Mouse (Mus musculus) limb, embryonic 13.5 days (tissue): ENCODE results near the gene Slc39a9. TPM values are rescaled to one million over a fixed set of nuclear protein-coding genes. Genes with fewer than 3 reads are reported as not detected.

ENCODE experiments used
- ATAC-seq: fragments of 200-750 bp; cut with Nextera tagmentation; 2 replicates; pipeline ENCODE4 v1.8.0; 2017; ENCODE audit warnings: low read depth, moderate number of reproducible peaks, moderate TSS enrichment; ENCODE audit not compliant: low FRiP score
- H3K27ac ChIP-seq: fragments of 300-500 bp; sonication (generic); 2 replicates; pipeline ENCODE4 v1.5.1; 2015; ENCODE audit warnings: inconsistent platforms, mild to moderate bottlenecking, moderate library complexity
- H3K27me3 ChIP-seq: fragments of 300-500 bp; sonication (generic); 2 replicates; pipeline ENCODE4 v1.6.1; 2015; ENCODE audit warnings: mild to moderate bottlenecking, inconsistent platforms
- H3K36me3 ChIP-seq: fragments of 300-500 bp; sonication (generic); 2 replicates; pipeline ENCODE4 v1.6.1; 2015; ENCODE audit warnings: inconsistent platforms, mild to moderate bottlenecking, moderate library complexity
- H3K4me1 ChIP-seq: fragments of 300-500 bp; sonication (generic); 2 replicates; pipeline ENCODE4 v1.6.1; 2015; ENCODE audit warnings: inconsistent platforms
- H3K4me2 ChIP-seq: fragments of 300-500 bp; sonication (generic); replicated peaks from 2 replicates; pipeline ENCODE4 v1.6.1; 2015; ENCODE audit warnings: inconsistent platforms, mild to moderate bottlenecking, moderate library complexity
- H3K4me3 ChIP-seq: fragments of 300-500 bp; sonication (generic); 2 replicates; pipeline ENCODE4 v1.5.1; 2015; ENCODE audit warnings: moderate library complexity, mild to moderate bottlenecking, inconsistent platforms
- H3K9ac ChIP-seq: fragments of 300-500 bp; sonication (generic); 2 replicates; pipeline ENCODE4 v1.6.1; 2015; ENCODE audit warnings: mild to moderate bottlenecking, inconsistent platforms
- H3K9me3 ChIP-seq: fragments of 300-500 bp; sonication (generic); 2 replicates; pipeline ENCODE4 v1.6.1; 2016; ENCODE audit warnings: inconsistent platforms
- WGBS: fragments of 180-500 bp; shearing (Covaris S2); methylation state at CpG from one replicate; pipeline ENCODE4 v1.1.7; 2015; 5-methylcytosine and 5-hydroxymethylcytosine counted together
- polyA plus RNA-seq: library from polyadenylated mRNA; unstranded; fragments of >200 nt; fragmentation: Nextera tagmentation; extraction: Ambion mirVana; gene quantifications from 2 replicates; pipeline ENCODE4 v1.2.1, GENCODE M21; 2015

The Slc39a9 gene
- polyA plus RNA-seq, 1 experiment from 2014 or later = 26.5 TPM

GRCm38 (mm10) chr12:80698526-80699143, 55.0 kb downstream of the Slc39a9 start:
- WGBS = 85% methylated on average over 5 of the region's 5 CpGs
- Histone ChIP-seq H3K36me3 (no peaks in the 10 kb centered on the region), H3K4me3 (no peak overlapping the region), H3K4me1 (peaks cover 4% of the 10 kb centered on the region; the same call in 1 of the 2 replicates), H3K27ac (no peak overlapping the region), H3K9me3 (no peaks in the 10 kb centered on the region), H3K9ac (no peak overlapping the region), H3K4me2 (no peak overlapping the region), H3K27me3 (peaks cover 18% of the 10 kb centered on the region)
- ATAC-seq = no peak

- peaks cover 4% of the 10 kb centered on the region; the same call in 1 of the 2 replicates for H3K4me1 ChIP-seq
- no peaks in the 10 kb centered on the region for H3K9me3 ChIP-seq
- no peaks in the 10 kb centered on the region for H3K36me3 ChIP-seq
- WGBS = 61% methylated on average over 2 of the region's 2 CpGs
- no peak for ATAC-seq
- H3K4me3 ChIP-seq = no peak overlapping the region
- no peak overlapping the region for H3K9ac ChIP-seq
- no peak overlapping the region for H3K27ac ChIP-seq
- H3K27me3 ChIP-seq = peaks cover 13% of the 10 kb centered on the region
- H3K4me2 ChIP-seq = no peak overlapping the region
Observed at GRCm38 (mm10) chr12:80699144-80699531, 55.5 kb downstream of the Slc39a9 start.

GRCm38 (mm10) chr12:80701332-80701731, 57.6 kb downstream of the Slc39a9 start:
- 72% methylated on average over 7 of the region's 7 CpGs for WGBS
- Histone ChIP-seq H3K4me1 (peaks cover 5% of the 10 kb centered on the region), H3K4me3 (no peak overlapping the region), H3K27me3 (no peaks in the 10 kb centered on the region), H3K27ac (no peak overlapping the region), H3K9me3 (no peaks in the 10 kb centered on the region), H3K9ac (no peak overlapping the region), H3K4me2 (no peak overlapping the region), H3K36me3 (no peaks in the 10 kb centered on the region)
- ATAC-seq = no peak

GRCm38 (mm10) chr12:80706208-80706914, 62.7 kb downstream of the Slc39a9 start:
- Histone ChIP-seq H3K9me3 (no peaks in the 10 kb centered on the region), H3K36me3 (no peaks in the 10 kb centered on the region), H3K9ac (no peak overlapping the region), H3K4me2 (no peak overlapping the region), H3K4me1 (peaks cover 15% of the 10 kb centered on the region), H3K27me3 (no peaks in the 10 kb centered on the region), H3K4me3 (no peak overlapping the region), H3K27ac (no peak overlapping the region; the same call in 1 of the 2 replicates)
- 55% methylated on average over 11 of the region's 11 CpGs for WGBS
- ATAC-seq = no peak

- Histone ChIP-seq H3K27me3 (no peaks in the 10 kb centered on the region), H3K4me3 (no peak overlapping the region), H3K4me2 (no peak overlapping the region), H3K36me3 (no peaks in the 10 kb centered on the region), H3K9me3 (no peaks in the 10 kb centered on the region), H3K4me1 (peaks cover 15% of the 10 kb centered on the region), H3K9ac (0 out of 2 replicates have a peak overlapping the region, but pooled peaks have one; percentile 43), H3K27ac (no peak overlapping the region; the same call in 1 of the 2 replicates)
- no peak for ATAC-seq
- WGBS = 40% methylated on average over 6 of the region's 6 CpGs
Observed at GRCm38 (mm10) chr12:80706915-80707604, 63.4 kb downstream of the Slc39a9 start.

GRCm38 (mm10) chr12:80715915-80716314, 72.2 kb downstream of the Slc39a9 start:
- Histone ChIP-seq H3K9me3 (no peaks in the 10 kb centered on the region), H3K27me3 (no peaks in the 10 kb centered on the region), H3K4me3 (no peak overlapping the region), H3K4me2 (no peak overlapping the region), H3K36me3 (no peaks in the 10 kb centered on the region), H3K4me1 (no peaks in the 10 kb centered on the region), H3K9ac (no peak overlapping the region), H3K27ac (no peak overlapping the region)
- WGBS = 73% methylated on average over 6 of the region's 6 CpGs
- no peak for ATAC-seq

GRCm38 (mm10) chr12:80719141-80719540, 75.5 kb downstream of the Slc39a9 start:
- Histone ChIP-seq H3K36me3 (no peaks in the 10 kb centered on the region), H3K9me3 (no peaks in the 10 kb centered on the region), H3K27me3 (no peaks in the 10 kb centered on the region), H3K4me2 (no peak overlapping the region), H3K9ac (no peak overlapping the region), H3K4me1 (no peaks in the 10 kb centered on the region), H3K27ac (no peak overlapping the region), H3K4me3 (no peak overlapping the region)
- ATAC-seq = no peak
- 74% methylated on average over 2 of the region's 2 CpGs for WGBS

- ATAC-seq = no peak
- Histone ChIP-seq H3K27me3 (0 out of 2 replicates have a peak, but pooled peaks cover 2% of the 10 kb centered on the region), H3K4me1 (no peaks in the 10 kb centered on the region), H3K4me3 (no peak overlapping the region), H3K27ac (no peak overlapping the region), H3K9ac (no peak overlapping the region), H3K4me2 (no peak overlapping the region), H3K36me3 (no peaks in the 10 kb centered on the region), H3K9me3 (no peaks in the 10 kb centered on the region)
- WGBS = 79% methylated on average over 12 of the region's 12 CpGs
Observed at GRCm38 (mm10) chr12:80720507-80720906, 76.8 kb downstream of the Slc39a9 start.

- Histone ChIP-seq H3K27me3 (0 out of 2 replicates have a peak, but pooled peaks cover 2% of the 10 kb centered on the region), H3K27ac (no peak overlapping the region), H3K9ac (no peak overlapping the region), H3K36me3 (no peaks in the 10 kb centered on the region), H3K4me1 (no peaks in the 10 kb centered on the region), H3K4me3 (no peak overlapping the region), H3K9me3 (no peaks in the 10 kb centered on the region), H3K4me2 (no peak overlapping the region)
- 84% methylated on average over 15 of the region's 15 CpGs for WGBS
- ATAC-seq = no peak
Observed at GRCm38 (mm10) chr12:80721458-80721857, 77.8 kb downstream of the Slc39a9 start.

- Histone ChIP-seq H3K36me3 (no peaks in the 10 kb centered on the region), H3K4me1 (no peaks in the 10 kb centered on the region), H3K4me2 (no peak overlapping the region), H3K27me3 (peaks cover 5% of the 10 kb centered on the region; the same call in 1 of the 2 replicates), H3K4me3 (no peak overlapping the region), H3K9ac (no peak overlapping the region), H3K9me3 (no peaks in the 10 kb centered on the region), H3K27ac (no peak overlapping the region)
- WGBS = 30% methylated on average over 10 of the region's 10 CpGs
- no peak for ATAC-seq
Observed at GRCm38 (mm10) chr12:80724853-80725559, 81.3 kb downstream of the Slc39a9 start.

- H3K36me3 ChIP-seq = no peaks in the 10 kb centered on the region
- no peak overlapping the region for H3K4me2 ChIP-seq
- no peak overlapping the region for H3K27ac ChIP-seq
- no peak overlapping the region for H3K4me3 ChIP-seq
- H3K9me3 ChIP-seq = no peaks in the 10 kb centered on the region
- 22% methylated on average over 1 of the region's 1 CpGs for WGBS
- no peak overlapping the region for H3K9ac ChIP-seq
- no peaks in the 10 kb centered on the region for H3K4me1 ChIP-seq
- no peak for ATAC-seq
- peaks cover 5% of the 10 kb centered on the region; the same call in 1 of the 2 replicates for H3K27me3 ChIP-seq
Observed at GRCm38 (mm10) chr12:80728207-80728606, 84.5 kb downstream of the Slc39a9 start.

- H3K4me1 ChIP-seq = no peaks in the 10 kb centered on the region
- 45% methylated on average over 2 of the region's 2 CpGs for whole genome bisulfite sequencing
- ATAC-seq = no peak
- no peaks in the 10 kb centered on the region for H3K9me3 ChIP-seq
- H3K4me2 ChIP-seq = no peak overlapping the region
- peaks cover 5% of the 10 kb centered on the region; the same call in 1 of the 2 replicates for H3K27me3 ChIP-seq
- no peak overlapping the region for H3K9ac ChIP-seq
- H3K27ac ChIP-seq = no peak overlapping the region
- no peaks in the 10 kb centered on the region for H3K36me3 ChIP-seq
- H3K4me3 ChIP-seq = no peak overlapping the region
Observed at GRCm38 (mm10) chr12:80728814-80729213, 85.1 kb downstream of the Slc39a9 start.
